In the genomic region with DNA sequence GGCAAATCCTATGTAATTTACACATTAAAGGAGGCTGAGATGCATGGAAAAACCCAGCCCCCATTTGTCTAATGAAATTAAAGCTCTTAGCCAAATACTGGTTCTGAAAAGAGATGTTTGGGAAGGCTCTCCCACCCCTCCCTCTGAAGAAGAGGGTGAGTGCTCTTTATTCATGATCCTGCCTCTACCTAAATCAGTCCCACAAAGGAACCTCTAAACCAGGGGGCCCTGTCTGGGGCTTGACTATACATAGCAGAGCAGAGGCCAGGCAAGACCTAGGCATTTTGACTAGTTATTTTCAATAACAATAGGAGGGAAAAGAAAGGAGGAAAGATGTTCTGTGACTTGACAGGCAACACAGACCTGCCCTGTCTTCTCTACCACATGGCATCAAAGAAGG, we compare ENCODE assay signal across 27 mouse cellular contexts.
A peak's percentile ranks its signal among the peaks of the same experiment; 100 is the strongest.
DNase-seq lines count a peak whose midpoint lies in the region; ATAC-seq and TF ChIP-seq lines count a peak whose summit lies in the region.
"Had no signal": no experiment of that assay in that cellular context is flagged by ENCODE, and none has a peak within 500 bp of the region (broad histone marks: within the 10 kb centered on the region; RNA-seq: fewer than 3 reads in every experiment).

No protein-coding gene starts in this region.

- ATAC-seq in forebrain, embryonic 12.5 days (ENCODE audit: low FRiP score): peak; percentile 61; the same call in 1 of the 2 replicates
- ATAC-seq in forebrain, embryonic 15.5 days (replicated peaks): no peak
- no peak for ATAC-seq in intestine, embryonic 14.5 days (replicated peaks; ENCODE audit: low FRiP score, low TSS enrichment, low read depth)
- no peak for ATAC-seq in intestine, postnatal 0 days
- peak; percentile 91 for ATAC-seq in midbrain, embryonic 12.5 days (ENCODE audit: low FRiP score, low read depth)
- no peak for ATAC-seq in midbrain, embryonic 14.5 days (ENCODE audit: low FRiP score, low TSS enrichment)
- ATAC-seq: forebrain, embryonic 16.5 days; intestine, embryonic 15.5 days had no signal

- no peak overlapping the region for H3K27ac ChIP-seq in forebrain, embryonic 12.5 days
- no peak overlapping the region for H3K27ac ChIP-seq in forebrain, embryonic 15.5 days (replicated peaks)
- no peak overlapping the region for H3K27ac ChIP-seq in intestine, embryonic 14.5 days (ENCODE audit: low read depth)
- no peak overlapping the region for H3K27ac ChIP-seq in intestine, postnatal 0 days (ENCODE audit: low read depth, low read length)
- H3K27ac ChIP-seq in midbrain, embryonic 12.5 days (replicated peaks): peak overlapping the region; percentile 25; the same call in 1 of the 2 replicates
- no peak overlapping the region for H3K27ac ChIP-seq in midbrain, embryonic 14.5 days (replicated peaks; ENCODE audit: low read depth, low read length)
- H3K27ac ChIP-seq: embryonic facial prominence, embryonic 12.5 days; embryonic facial prominence, embryonic 15.5 days; heart, embryonic 15.5 days; hindbrain, embryonic 15.5 days; intestine, embryonic 15.5 days had no signal

- no peaks in the 10 kb centered on the region for H3K36me3 ChIP-seq in forebrain, embryonic 12.5 days (replicated peaks)
- H3K36me3 ChIP-seq in forebrain, embryonic 15.5 days: no peaks in the 10 kb centered on the region
- H3K36me3 ChIP-seq in intestine, embryonic 14.5 days (ENCODE audit: control insufficient read depth, insufficient read depth, low read length): no peaks in the 10 kb centered on the region
- no peaks in the 10 kb centered on the region for H3K36me3 ChIP-seq in intestine, postnatal 0 days (ENCODE audit: control insufficient read depth, insufficient read depth)
- H3K36me3 ChIP-seq in midbrain, embryonic 12.5 days: no peaks in the 10 kb centered on the region
- no peaks in the 10 kb centered on the region for H3K36me3 ChIP-seq in midbrain, embryonic 14.5 days (ENCODE audit: control insufficient read depth, insufficient read depth, low read length)
- H3K36me3 ChIP-seq: embryonic facial prominence, embryonic 12.5 days; embryonic facial prominence, embryonic 15.5 days; heart, embryonic 12.5 days; heart, embryonic 15.5 days; hindbrain, embryonic 15.5 days; intestine, embryonic 15.5 days had no signal

- H3K4me3 ChIP-seq in forebrain, embryonic 12.5 days (replicated peaks): no peak overlapping the region
- H3K4me3 ChIP-seq in forebrain, embryonic 15.5 days: no peak overlapping the region
- H3K4me3 ChIP-seq in intestine, embryonic 14.5 days (ENCODE audit: low read depth, low read length): no peak overlapping the region
- no peak overlapping the region for H3K4me3 ChIP-seq in intestine, postnatal 0 days (ENCODE audit: low read depth, low read length)
- H3K4me3 ChIP-seq in midbrain, embryonic 12.5 days: no peak overlapping the region
- H3K4me3 ChIP-seq in midbrain, embryonic 14.5 days (replicated peaks; ENCODE audit: low read depth, low read length): no peak overlapping the region
- H3K4me3 ChIP-seq: embryonic facial prominence, embryonic 12.5 days; embryonic facial prominence, embryonic 15.5 days; heart, embryonic 12.5 days; heart, embryonic 15.5 days; hindbrain, embryonic 15.5 days; intestine, embryonic 15.5 days had no signal

- no peak overlapping the region for H3K4me2 ChIP-seq in forebrain, embryonic 12.5 days
- no peak overlapping the region for H3K4me2 ChIP-seq in forebrain, embryonic 15.5 days (replicated peaks)
- no peak overlapping the region for H3K4me2 ChIP-seq in intestine, embryonic 14.5 days (ENCODE audit: low read length)
- no peak overlapping the region for H3K4me2 ChIP-seq in intestine, postnatal 0 days (replicated peaks; ENCODE audit: low read depth)
- no peak overlapping the region for H3K4me2 ChIP-seq in midbrain, embryonic 12.5 days (replicated peaks)
- no peak overlapping the region for H3K4me2 ChIP-seq in midbrain, embryonic 14.5 days (ENCODE audit: low read length)
- H3K4me2 ChIP-seq: embryonic facial prominence, embryonic 12.5 days; embryonic facial prominence, embryonic 15.5 days; heart, embryonic 12.5 days; heart, embryonic 15.5 days; hindbrain, embryonic 15.5 days; intestine, embryonic 15.5 days had no signal

- no peak for TF ChIP-seq CTCF in intestine, postnatal 0 days (IDR thresholded peaks at IDR 0.05; ENCODE audit: low read depth)

- no peaks in the 10 kb centered on the region for H3K27me3 ChIP-seq in forebrain, embryonic 12.5 days
- H3K27me3 ChIP-seq in forebrain, embryonic 15.5 days: no peaks in the 10 kb centered on the region
- H3K27me3 ChIP-seq in intestine, embryonic 14.5 days (replicated peaks; ENCODE audit: control insufficient read depth, insufficient read depth, low read length): no peaks in the 10 kb centered on the region
- H3K27me3 ChIP-seq in intestine, postnatal 0 days (replicated peaks; ENCODE audit: control insufficient read depth, insufficient read depth, low read length): no peaks in the 10 kb centered on the region
- H3K27me3 ChIP-seq in midbrain, embryonic 12.5 days: no peaks in the 10 kb centered on the region
- no peaks in the 10 kb centered on the region for H3K27me3 ChIP-seq in midbrain, embryonic 14.5 days (ENCODE audit: control insufficient read depth, insufficient read depth, low read length)
- H3K27me3 ChIP-seq: embryonic facial prominence, embryonic 12.5 days; embryonic facial prominence, embryonic 15.5 days; heart, embryonic 12.5 days; heart, embryonic 15.5 days; hindbrain, embryonic 15.5 days; intestine, embryonic 15.5 days had no signal

- H3K4me1 ChIP-seq in forebrain, embryonic 12.5 days: peaks cover 10% of the 10 kb centered on the region
- H3K4me1 ChIP-seq in forebrain, embryonic 15.5 days: no peaks in the 10 kb centered on the region
- no peaks in the 10 kb centered on the region for H3K4me1 ChIP-seq in intestine, embryonic 14.5 days (replicated peaks; ENCODE audit: control insufficient read depth, insufficient read depth, low read length)
- no peaks in the 10 kb centered on the region for H3K4me1 ChIP-seq in intestine, postnatal 0 days (replicated peaks; ENCODE audit: control insufficient read depth, insufficient read depth, low read length)
- H3K4me1 ChIP-seq in midbrain, embryonic 12.5 days: peaks cover 10% of the 10 kb centered on the region
- 0 out of 2 replicates have a peak, but pooled peaks cover 6% of the 10 kb centered on the region for H3K4me1 ChIP-seq in midbrain, embryonic 14.5 days (ENCODE audit: control insufficient read depth, insufficient read depth, low read length)
- H3K4me1 ChIP-seq: embryonic facial prominence, embryonic 12.5 days; heart, embryonic 12.5 days; heart, embryonic 15.5 days; hindbrain, embryonic 15.5 days; intestine, embryonic 15.5 days had no signal

- DNase-seq in intestine, embryonic 14.5 days (ENCODE audit: low spot score): peak; percentile 18
- no peak for DNase-seq in midbrain, embryonic 14.5 days
- DNase-seq in ZHBTc4 (ENCODE audit: low read depth, low spot score): peak; percentile 7
- no peak for DNase-seq in frontal cortex, postnatal 10 days (ENCODE audit: low spot score in 2 of 2)
- DNase-seq: adrenal gland, postnatal 10 days; adrenal gland, postnatal 36 days; B cell, adult 2 months; cerebellum, adult 11 months; cerebellum, adult 2 months; cerebellum, adult 9-11 months; cerebellum, postnatal 25 days; gastrocnemius, postnatal 25 days; heart, adult 18-20 months; heart, postnatal 10 days; heart, postnatal 36 days; kidney, adult 18-20 months had no signal

- no peak overlapping the region for H3K9ac ChIP-seq in forebrain, embryonic 12.5 days
- no peak overlapping the region for H3K9ac ChIP-seq in forebrain, embryonic 15.5 days (replicated peaks)
- no peak overlapping the region for H3K9ac ChIP-seq in intestine, embryonic 14.5 days (ENCODE audit: low read length)
- H3K9ac ChIP-seq in intestine, postnatal 0 days (ENCODE audit: low read depth, low read length): no peak overlapping the region
- no peak overlapping the region for H3K9ac ChIP-seq in midbrain, embryonic 12.5 days (replicated peaks)
- no peak overlapping the region for H3K9ac ChIP-seq in midbrain, embryonic 14.5 days (replicated peaks; ENCODE audit: low read length)
- H3K9ac ChIP-seq: embryonic facial prominence, embryonic 12.5 days; embryonic facial prominence, embryonic 15.5 days; heart, embryonic 12.5 days; heart, embryonic 15.5 days; hindbrain, embryonic 15.5 days; intestine, embryonic 15.5 days had no signal

- H3K9me3 ChIP-seq in forebrain, embryonic 12.5 days: no peaks in the 10 kb centered on the region
- no peaks in the 10 kb centered on the region for H3K9me3 ChIP-seq in forebrain, embryonic 15.5 days
- H3K9me3 ChIP-seq in intestine, embryonic 14.5 days (ENCODE audit: control insufficient read depth, low read length): no peaks in the 10 kb centered on the region
- no peaks in the 10 kb centered on the region for H3K9me3 ChIP-seq in intestine, postnatal 0 days (ENCODE audit: control insufficient read depth)
- H3K9me3 ChIP-seq in midbrain, embryonic 12.5 days: no peaks in the 10 kb centered on the region
- H3K9me3 ChIP-seq in midbrain, embryonic 14.5 days (ENCODE audit: control insufficient read depth, low read length): no peaks in the 10 kb centered on the region
- H3K9me3 ChIP-seq: embryonic facial prominence, embryonic 12.5 days; embryonic facial prominence, embryonic 15.5 days; heart, embryonic 12.5 days; heart, embryonic 15.5 days; hindbrain, embryonic 15.5 days; intestine, embryonic 15.5 days had no signal

Comparison
In these comparisons a context has a peak if more than half of its experiments do, and no peak if none do; other contexts are left out.
1. ATAC-seq: peak in forebrain, embryonic 12.5 days (single experiment) and midbrain, embryonic 12.5 days (single experiment); none in forebrain, embryonic 15.5 days (single experiment), intestine, embryonic 14.5 days (single experiment), intestine, postnatal 0 days (single experiment) and midbrain, embryonic 14.5 days (single experiment).
2. DNase-seq: peak in intestine, embryonic 14.5 days (single experiment) and ZHBTc4 (single experiment); none in midbrain, embryonic 14.5 days (single experiment) and frontal cortex, postnatal 10 days (0 of 2).